Mouse (Mus musculus) forelimb bud, embryonic 11.5 days (tissue): ENCODE results near the gene Leprot.

Experiments
- DNase-seq: peaks from one replicate; pipeline ENCODE4 v3.0.0-alpha.2; 2012; ENCODE audit warnings: low read depth, low spot score

The Leprot gene

DNA sequence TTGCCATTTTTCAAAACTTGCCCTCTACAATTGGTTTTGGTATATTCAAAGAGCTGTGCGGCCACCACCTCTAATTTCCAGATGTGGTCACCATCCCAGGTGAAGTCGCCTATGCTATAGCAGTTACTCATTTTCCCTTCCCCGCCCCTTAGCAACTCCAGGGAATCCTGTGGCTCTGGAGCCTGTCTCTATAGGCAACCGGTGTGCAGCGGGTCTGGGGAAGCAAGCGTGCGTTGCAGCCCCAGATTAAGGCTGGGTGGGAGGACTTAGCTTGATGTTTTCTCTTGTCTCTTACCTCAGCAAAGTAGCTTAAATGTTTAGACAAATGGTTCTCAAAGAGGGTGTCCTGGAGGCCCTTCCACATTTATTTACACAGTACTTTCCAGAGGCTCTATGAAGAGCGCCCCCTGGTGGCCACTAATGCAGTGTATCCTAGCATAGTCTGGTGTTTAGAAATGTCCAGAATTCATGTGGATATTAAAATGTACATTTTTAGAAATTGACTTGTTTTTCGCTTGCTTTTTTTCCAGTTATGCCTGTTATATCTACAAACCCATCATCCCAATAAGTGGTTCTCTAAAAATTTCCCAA lies 16.7 kb downstream of the Leprot start:
- no peak for DNase-seq

DNA sequence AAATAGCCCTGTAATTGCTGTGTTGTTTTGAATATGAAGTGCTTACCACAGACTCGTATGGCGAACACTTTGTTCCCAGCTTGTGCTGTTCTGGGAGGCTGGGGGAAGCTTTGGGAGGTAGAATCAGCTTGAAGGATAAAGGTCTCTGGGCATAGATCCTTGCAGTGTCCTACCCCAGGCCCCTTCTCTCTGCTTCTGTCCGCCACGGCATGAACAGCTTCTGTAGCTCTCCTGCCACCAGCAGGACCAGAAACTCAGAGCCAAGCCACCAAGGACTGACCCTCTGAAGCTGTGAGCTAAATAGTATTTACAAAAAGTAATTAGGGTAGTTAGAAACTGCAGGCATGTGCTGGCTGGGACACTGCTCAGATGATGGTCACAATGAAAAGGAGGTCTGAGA lies 17.2 kb downstream of the Leprot start:
- DNase-seq = no peak

DNA sequence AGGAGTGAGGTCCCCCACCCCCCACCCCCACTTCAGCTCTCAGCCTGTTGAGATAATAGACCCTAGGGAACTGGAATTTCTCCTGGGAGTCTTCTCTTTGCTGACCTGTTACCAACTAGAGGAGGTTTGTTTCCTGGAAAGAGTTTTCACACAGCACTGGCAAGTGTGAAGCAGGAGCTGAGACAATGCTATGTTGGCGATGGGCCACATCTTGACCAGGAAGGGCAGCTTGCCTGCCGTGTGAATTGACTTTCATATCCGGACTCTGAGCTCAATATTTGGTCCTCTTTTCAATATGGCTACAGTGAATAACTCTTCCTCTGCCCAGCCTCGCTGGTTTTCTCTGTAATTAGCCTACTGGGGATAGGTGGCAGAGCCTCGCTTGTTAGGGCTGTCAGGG lies 21.6 kb downstream of the Leprot start:
- DNase-seq = no peak

DNA sequence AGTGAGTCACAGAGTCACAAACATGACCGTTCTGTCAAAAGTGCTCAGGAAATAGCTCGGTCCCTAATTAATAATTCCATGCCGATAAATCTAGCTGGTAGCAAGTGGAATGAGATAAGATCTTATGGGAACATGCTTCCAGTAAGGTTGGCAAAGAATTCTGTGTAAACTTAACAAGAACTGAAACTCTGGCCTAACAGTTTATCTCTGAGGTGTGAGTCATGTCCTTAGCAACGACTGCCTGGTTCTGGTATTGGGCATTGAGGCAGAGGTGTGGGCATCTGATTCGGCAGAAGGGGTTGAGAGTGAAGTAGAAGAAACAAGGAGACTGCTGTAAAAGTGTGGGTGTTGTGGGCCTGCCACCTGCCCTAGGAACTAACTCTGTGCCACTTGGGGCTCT lies 22.3 kb downstream of the Leprot start:
- no peak for DNase-seq

DNA sequence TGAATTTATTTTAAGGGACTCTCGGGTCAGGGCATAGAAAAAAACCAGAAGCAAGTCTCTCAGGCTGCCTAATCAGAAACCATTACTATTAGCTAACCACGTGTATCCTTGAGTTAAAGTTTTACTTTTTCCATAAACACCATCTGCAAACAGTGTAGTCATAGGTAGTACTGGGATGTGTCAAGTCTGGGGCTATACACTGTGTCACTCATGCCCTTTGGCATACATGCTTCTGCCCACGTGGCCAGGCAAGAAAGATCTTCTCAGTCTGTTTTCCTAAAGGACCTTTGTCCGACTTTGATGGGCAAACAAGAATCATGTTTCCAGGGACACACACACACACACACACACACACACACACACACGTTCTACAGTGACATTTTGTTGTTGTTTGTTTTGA lies 27.3 kb downstream of the Leprot start:
- DNase-seq = no peak

DNA sequence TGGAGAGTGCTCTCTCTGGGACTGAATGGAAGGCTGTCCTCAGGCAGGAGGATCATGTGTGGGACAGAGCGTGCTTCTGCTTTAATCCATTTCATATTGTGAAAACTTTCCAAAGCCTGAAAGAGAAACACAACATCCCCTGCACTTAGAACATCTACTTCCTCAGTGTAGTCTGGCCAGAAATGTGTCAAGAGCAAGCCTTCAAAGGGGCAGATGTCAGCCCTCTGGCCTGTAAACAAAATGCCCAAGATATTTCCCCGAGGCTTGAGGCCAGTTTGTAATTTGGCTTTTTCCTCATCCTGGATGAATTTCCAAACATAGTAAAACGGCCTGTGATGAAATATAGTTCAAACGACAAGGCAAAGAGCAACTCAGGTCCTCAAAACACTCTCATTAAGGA lies 28.2 kb downstream of the Leprot start:
- DNase-seq = no peak

DNA sequence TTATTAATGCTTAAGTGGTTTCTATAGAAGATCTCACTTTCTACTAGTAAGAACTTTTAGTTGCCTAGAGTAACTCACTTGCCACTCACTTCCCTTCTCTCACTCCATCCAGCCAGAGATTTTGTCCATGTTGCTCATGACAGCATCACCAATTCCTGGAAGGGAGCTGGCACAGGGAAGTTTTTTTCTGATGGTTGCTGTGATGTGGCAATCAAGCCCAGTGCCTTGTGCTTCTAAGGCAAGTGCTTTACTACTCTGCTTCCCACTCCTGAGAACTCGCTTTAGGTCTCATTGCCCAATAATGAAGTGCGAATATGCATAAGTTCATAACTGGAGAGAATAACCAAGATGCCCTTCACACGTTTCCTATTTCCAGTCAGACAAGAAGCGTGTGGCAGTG lies 35.1 kb downstream of the Leprot start:
- DNase-seq = no peak

DNA sequence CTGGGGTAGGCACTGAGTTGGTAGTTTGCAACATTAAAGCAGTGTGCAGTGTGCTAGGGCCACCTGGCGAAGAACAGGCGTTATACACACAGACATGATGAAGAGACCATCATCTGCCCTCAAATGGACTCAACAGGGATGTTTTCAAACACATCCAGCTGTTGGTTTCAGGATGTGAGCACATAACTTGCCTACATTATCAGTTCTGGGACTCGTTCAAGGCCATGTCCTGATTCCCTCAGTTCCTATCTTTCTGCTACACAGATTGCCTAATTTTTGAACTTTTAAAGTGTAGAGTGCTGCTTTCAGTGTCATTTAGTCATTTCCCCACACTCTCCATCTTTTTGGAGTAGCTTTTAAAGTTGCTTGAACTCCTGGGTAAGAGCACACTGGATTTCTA lies 35.6 kb downstream of the Leprot start:
- DNase-seq = no peak

DNA sequence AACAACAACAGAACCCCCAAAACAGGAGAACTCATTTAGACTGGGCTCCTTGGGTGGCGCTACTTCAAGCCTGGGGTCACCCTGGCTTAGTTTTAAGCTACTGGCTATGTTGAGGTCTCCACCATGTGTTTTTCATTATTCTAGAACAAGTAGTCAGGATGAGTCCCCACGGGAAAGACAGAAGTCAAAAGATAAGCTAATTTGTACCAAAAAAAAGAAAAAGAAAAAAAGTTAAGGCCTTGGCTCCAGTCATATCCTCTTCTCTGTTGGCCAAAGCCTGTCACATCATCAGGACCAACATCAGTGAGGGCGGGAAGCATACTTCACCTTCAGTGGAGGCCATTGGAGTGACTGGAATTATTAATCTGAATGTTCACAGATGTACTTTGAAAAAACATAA lies 37.3 kb downstream of the Leprot start:
- DNase-seq = no peak

DNA sequence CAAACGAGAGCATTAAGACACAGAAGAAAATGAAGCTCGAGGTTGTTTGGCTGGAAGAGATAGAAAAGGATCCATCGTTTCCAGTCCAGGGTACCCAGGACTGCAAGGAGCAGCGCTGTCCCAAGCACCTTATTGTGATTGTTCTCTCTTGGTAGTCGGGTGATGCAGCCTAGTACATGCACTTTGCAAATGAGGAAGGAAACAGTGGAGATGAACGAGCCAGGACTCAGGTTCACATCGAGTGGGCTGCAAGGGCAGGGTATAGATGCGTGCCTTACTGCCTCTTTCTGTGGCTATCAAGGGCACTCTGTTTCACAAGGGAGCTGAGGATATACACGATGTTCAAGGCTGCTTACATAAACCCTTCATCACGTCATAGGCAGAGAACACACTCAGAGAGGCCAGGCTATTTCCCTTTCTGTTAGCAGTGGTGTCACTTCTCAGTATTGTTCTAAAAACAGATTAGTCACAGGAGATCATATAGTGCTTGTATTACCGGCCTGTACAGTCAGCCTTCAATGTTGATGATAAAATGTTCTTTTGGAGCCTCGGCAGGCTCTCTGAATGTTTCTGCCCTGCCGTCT lies 38.8 kb downstream of the Leprot start:
- no peak for DNase-seq

DNA sequence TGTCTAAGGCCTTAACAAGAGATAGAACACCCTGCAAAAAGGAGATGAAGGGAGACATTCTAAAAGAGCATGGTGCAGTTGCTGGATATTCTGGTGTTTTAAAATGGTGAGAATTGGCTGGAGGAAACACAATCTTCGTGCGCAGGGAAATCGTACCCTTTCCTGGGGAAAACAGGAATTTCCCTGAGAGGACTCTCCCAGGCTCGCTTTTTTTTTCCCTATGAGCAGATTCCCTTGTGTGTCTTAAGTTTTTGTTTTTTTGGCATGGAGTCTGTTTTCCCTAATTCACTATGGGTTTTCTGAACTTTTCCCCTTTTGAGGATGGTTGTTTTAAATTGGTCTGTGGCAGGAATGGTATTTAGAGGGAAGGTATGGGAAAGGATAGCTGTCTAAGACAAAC lies 41.7 kb downstream of the Leprot start:
- DNase-seq = no peak

DNA sequence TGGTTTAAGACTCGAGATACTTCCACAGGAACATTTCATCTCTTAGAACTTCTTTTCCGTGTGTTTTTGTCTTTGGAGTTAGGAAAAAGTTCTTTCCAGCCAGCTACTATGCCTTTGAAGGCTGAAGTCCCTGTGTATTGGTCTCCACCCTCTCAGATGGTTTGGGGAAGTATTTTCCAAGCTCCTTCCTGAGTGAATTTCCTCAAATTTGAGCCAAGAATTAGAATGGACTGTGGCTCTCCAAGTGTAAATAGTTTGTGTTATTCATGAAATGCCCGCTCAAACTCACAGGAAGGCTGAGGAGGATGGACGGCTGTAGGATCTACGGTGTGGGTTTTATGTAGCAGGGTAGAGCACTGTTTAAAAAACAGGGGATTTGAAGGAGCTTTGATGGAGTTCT lies 42.1 kb downstream of the Leprot start:
- DNase-seq = no peak

DNA sequence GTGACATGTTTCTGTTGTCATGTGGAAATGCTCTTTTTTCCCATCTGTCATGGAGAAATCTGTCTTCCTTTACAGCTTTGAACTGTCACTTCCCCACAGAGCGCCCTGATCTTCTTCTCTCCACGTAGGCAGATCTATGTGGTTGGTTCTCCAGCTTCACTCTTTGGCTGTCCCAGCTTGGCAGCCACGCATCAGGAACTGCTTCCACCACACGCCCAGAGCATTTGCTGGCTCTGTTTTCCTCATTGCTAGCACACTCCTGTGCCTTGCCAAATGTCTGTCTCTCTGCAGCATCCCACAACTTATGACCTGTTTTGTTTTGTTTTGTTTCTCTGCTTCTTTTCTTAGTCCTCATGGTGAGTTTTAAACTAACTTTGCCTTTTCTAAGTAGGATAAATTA lies 45.4 kb downstream of the Leprot start:
- DNase-seq = no peak

DNA sequence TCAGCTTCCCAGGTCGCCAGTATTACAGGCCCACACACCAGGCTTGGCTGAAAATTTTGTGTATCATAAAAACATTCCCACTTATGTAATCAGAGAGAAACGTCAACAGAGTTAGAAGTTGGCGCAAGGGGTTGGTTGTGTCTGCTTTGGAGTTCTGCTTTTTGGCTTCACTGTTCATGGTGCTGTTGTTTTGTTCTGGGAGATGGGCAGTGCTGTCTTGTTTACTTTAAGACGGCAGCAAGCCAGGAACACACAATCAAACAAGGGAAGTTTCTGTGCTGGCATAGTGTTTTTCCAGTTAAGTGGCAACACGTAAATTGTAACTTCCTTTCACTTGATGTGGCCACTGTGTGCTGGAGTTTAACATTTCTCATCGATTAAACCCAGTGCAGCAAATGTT lies 47.0 kb downstream of the Leprot start:
- DNase-seq = no peak

DNA sequence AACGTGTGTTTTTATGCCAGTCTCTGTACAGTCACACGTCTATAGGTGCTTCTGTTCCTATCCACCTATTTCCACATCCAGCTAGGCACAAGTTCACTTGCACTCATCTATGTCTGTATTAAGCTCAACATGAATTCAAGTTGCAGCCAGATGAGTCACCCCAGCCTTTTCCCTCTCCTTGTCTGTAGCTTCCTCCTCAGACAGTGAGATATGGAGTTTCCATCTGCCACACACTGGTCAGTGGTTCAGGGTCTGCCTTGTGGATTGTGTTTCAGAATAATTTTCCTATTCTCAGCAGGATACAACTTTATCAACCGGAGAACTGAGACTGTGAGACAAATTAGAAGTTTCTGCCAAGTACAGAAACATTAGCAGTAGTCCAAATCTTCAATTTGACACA lies 49.7 kb downstream of the Leprot start:
- DNase-seq = no peak

DNA sequence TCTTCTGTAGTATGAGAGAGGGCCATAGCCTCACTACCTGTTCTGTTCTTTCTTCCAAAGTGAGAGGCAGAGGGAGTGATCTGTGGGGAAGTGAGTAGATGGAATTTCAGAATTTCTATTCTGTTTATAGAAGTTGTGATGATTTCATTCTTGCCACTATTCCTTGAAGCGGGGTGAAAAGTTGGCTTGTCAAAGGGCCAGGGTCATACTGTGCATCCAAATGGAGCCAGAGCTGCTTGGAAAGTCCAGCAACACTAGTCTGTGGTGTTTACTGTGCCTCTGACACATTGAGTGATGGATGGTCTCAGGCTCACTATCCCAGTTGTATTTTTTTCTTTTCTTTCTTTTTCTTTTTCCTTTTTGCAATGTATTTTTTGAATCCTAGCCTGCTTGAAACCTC lies 51.9 kb downstream of the Leprot start:
- no peak for DNase-seq

DNA sequence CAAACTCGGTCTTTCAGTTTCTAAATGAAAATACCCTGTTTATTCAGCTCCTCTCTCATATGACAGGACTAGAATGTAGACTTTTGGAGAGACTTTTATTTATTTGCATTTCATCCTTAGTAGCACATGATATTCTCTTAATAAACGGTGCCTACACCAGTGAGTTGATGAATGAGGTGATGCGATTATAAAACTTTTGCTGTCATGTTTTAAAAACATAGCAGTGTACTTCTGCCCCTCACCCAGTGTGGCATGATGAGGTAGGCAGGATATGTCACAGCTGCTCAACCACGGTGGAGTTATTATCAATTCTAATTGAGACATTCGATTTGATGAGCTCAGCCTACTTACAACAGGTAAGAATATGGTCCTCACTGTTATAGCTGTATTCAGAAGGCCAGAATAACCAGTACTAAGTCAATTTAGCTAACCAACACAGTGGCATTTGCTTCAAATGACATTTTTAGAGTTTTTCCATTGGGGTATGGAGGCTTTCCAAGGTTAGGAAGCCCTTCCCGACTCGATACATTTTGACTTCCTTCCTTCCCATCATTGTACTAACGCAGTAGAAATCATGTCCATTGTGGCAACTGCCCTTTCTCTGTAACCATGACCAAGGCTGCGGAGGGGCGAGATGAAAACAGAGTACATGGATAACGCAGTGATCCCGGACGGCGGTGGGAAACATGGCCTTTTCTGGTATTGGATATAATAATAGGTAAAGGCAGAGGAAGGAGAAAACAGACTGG lies 53.5 kb downstream of the Leprot start:
- no peak for DNase-seq

DNA sequence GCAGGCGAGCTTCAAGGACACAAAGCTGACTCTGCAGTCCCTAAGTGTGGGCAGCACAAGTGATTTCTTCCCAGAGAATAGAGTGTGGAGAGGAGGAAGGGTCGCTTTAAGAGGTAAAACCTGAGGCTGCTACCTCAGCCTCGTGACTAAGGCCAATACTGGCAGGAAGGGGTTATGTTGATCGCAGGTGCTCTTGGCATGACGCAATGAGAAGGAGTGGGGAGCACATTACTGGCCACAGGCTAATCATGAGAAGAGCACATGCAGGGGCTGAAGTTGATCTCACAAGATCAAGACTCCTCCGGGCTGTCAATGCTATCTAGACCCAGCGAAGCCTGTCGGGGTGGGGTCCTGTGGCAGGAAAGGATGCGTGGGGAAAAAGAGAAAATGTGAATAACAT lies 57.8 kb downstream of the Leprot start:
- DNase-seq = no peak

DNA sequence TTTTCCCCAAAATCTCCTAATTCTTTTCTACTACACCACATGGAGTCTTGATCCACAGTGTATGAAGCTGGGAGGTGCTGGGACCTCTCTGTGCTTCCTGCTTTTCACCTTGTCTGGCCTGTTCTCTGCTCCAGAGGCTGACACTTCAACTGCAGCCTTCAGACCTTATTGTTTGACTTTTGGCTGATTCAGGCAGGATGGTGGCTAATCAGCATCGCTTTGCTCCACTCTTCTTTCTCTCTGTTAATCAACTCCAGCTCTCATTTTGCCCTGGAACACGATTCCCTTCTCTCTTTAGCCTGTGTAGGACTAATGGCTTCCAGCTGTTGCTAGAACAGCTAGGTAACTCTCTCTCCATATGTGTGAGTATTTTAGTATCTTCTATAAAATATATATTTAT lies 59.7 kb downstream of the Leprot start:
- peak; percentile 86 for DNase-seq

DNA sequence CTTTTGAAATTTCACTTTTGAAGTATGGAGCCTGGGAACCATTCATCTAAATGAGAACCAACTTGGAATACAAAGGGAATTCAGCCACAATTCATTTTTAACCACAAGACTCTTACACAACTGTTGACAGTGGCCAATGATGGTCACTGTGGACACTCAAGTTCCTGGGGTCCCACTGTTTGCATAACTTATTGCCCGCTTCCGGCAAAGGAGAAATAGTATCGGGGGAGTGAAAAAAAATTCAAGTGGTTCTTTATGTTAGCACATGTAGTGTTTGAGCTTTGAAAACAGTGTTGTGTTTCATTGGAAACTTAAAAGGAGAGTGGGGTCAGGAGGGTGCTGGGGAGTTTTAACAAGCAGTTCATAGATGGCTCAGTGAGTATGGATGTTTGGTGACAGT lies 60.4 kb downstream of the Leprot start:
- peak; percentile 62 for DNase-seq
